Mouse (Mus musculus) adrenal gland, adult 2 months (tissue): ENCODE results near the gene Rad21l. TPM values are rescaled to one million over a fixed set of nuclear protein-coding genes. Genes with fewer than 3 reads are reported as not detected.
"Not testable (repeated sequence)": the region's sequence is repeated elsewhere in the genome, so short reads cannot be mapped to it uniquely, and the experiment has no call there.

Source experiments
- DNase-seq: peaks from one replicate; pipeline ENCODE4 v3.0.0; 2021
- polyA plus RNA-seq: library from polyadenylated mRNA; depleted of rRNA; stranded (reverse); fragments of >200 nt; gene quantifications from 2 replicates; pipeline ENCODE4 v1.2.3, GENCODE M21; 2012; rRNA removed
- total RNA-seq, 2 experiments: library from RNA; stranded (reverse); gene quantifications; 2 replicates each; pipeline ENCODE4 v1.2.3; 2021

The Rad21l gene
- total and polyA plus RNA-seq, 3 experiments: not detected

- DNase-seq: peak; percentile 27
Measured at GRCm38 (mm10) chr2:151629310-151629709, 39.0 kb downstream of the Rad21l start.

- peak; percentile 25 for DNase-seq
Measured at GRCm38 (mm10) chr2:151628011-151628410, 40.3 kb downstream of the Rad21l start.

- DNase-seq: no peak
Measured at GRCm38 (mm10) chr2:151626296-151626695, 42.0 kb downstream of the Rad21l start.

GRCm38 (mm10) chr2:151623776-151624175 lies 44.6 kb downstream of the Rad21l start:
- DNase-seq: no peak

- no peak for DNase-seq
Measured at GRCm38 (mm10) chr2:151616551-151617329, 51.6 kb downstream of the Rad21l start.

GRCm38 (mm10) chr2:151615779-151616178 lies 52.6 kb downstream of the Rad21l start:
- not testable (repeated sequence) for DNase-seq

GRCm38 (mm10) chr2:151609974-151610373 lies 58.4 kb downstream of the Rad21l start:
- peak; percentile 73 for DNase-seq

- no peak for DNase-seq
Measured at GRCm38 (mm10) chr2:151608435-151608834, 59.9 kb downstream of the Rad21l start.

GRCm38 (mm10) chr2:151605437-151605987 lies 62.8 kb downstream of the Rad21l start:
- DNase-seq: peak; percentile 15

GRCm38 (mm10) chr2:151603630-151604029 lies 64.7 kb downstream of the Rad21l start:
- DNase-seq: no peak

GRCm38 (mm10) chr2:151602106-151602505 lies 66.2 kb downstream of the Rad21l start:
- no peak for DNase-seq

- no peak for DNase-seq
Measured at GRCm38 (mm10) chr2:151598068-151598467, 70.3 kb downstream of the Rad21l start.

Other genes with a start within 250 kb of the Rad21l start
- gene 4921509C19Rik, start 192.4 kb downstream of the Rad21l start, total RNA-seq: not detected
- not detected in 2 replicates for gene 4921509C19Rik, start 192.4 kb downstream of the Rad21l start, polyA plus RNA-seq
- 100 to 1,000 TPM; 139 to 162 TPM for gene Nsfl1c, start 174.4 kb downstream of the Rad21l start, total RNA-seq
- 26.8 and 35.2 TPM in 2 replicates for gene Nsfl1c, start 174.4 kb downstream of the Rad21l start, polyA plus RNA-seq
- gene Fkbp1a, start 126.0 kb downstream of the Rad21l start, total RNA-seq: 100 to 1,000 TPM; 226 to 292 TPM
- gene Fkbp1a, start 126.0 kb downstream of the Rad21l start, polyA plus RNA-seq: 80.0 and 99.4 TPM in 2 replicates
- 1 to 10 TPM in 1 of 2 experiments, under 1 TPM in 1; 0.81 to 1.2 TPM for gene Sdcbp2, start 95.9 kb downstream of the Rad21l start, total RNA-seq
- gene Sdcbp2, start 95.9 kb downstream of the Rad21l start, polyA plus RNA-seq: 0.47 and 0.57 TPM in 2 replicates
- gene Snph, start 35.9 kb downstream of the Rad21l start, total RNA-seq: 10 to 100 TPM; 11.5 to 19.6 TPM
- gene Snph, start 35.9 kb downstream of the Rad21l start, polyA plus RNA-seq: 5.2 and 10.2 TPM in 2 replicates
- 1 to 10 TPM in 1 of 2 experiments, under 1 TPM in 1; 0.35 to 1.1 TPM for gene Tmem74b, start 33.5 kb upstream of the Rad21l start, total RNA-seq
- 1.2 and 1.8 TPM in 2 replicates for gene Tmem74b, start 33.5 kb upstream of the Rad21l start, polyA plus RNA-seq
- 10 to 100 TPM; 35.8 to 39.7 TPM for gene Psmf1, start 75.7 kb upstream of the Rad21l start, total RNA-seq
- gene Psmf1, start 75.7 kb upstream of the Rad21l start, polyA plus RNA-seq: 38.3 and 47.1 TPM in 2 replicates
- gene Rspo4, start 174.4 kb upstream of the Rad21l start, total RNA-seq: under 1 TPM; 0.17 to 0.72 TPM
- gene Rspo4, start 174.4 kb upstream of the Rad21l start, polyA plus RNA-seq: 0.06 and 0.15 TPM in 2 replicates
- gene Angpt4, start 242.7 kb upstream of the Rad21l start, total RNA-seq: 1 to 10 TPM in 1 of 2 experiments, under 1 TPM in 1; 0.63 to 1.6 TPM
- gene Angpt4, start 242.7 kb upstream of the Rad21l start, polyA plus RNA-seq: 1.1 and 1.9 TPM in 2 replicates